Mouse (Mus musculus) olfactory bulb, adult 2 months (tissue): ENCODE data around the gene Gm26727.

Source experiments
- CTCF ChIP-seq: fragments of 200-500 bp; IDR thresholded peaks from 2 replicates; pipeline ENCODE4 v1.5.1; 2012; ENCODE audit warnings: low read depth, mild to moderate bottlenecking, low read length, moderate library complexity; ENCODE audit not compliant: insufficient read depth
- POLR2A ChIP-seq: fragments of 200-500 bp; IDR thresholded peaks from 2 replicates; pipeline ENCODE4 v1.6.1; 2012; ENCODE audit warnings: mild to moderate bottlenecking, low read depth, low read length, moderate library complexity; ENCODE audit not compliant: insufficient read depth

DNA sequence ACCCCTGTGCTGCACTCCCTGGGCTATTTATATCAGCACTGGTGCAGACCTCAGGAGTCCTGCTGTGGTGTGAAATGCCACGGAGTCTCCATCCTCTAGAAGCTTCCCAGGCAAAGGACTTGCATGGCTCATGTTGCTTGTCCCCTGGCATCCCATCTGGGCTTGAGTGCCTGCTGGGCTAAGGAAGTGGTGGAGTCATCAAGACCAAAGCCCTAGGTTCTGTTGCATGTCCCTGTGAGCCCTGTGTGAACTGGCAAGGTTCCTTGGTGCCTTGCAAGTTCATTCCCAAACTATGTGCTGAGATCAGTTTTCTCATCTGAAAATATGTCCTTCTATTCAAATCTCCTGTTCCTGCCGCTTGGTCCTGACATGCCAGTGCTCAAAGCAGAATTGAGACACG is 48.1 kb upstream of the Gm26727 start:
- TF ChIP-seq POLR2A (no peak), CTCF (no peak)
